Mouse (Mus musculus) gastrocnemius, postnatal 25 days (tissue): ENCODE data around the gene Pcsk4. TPM values are rescaled to one million over a fixed set of nuclear protein-coding genes. Genes with fewer than 3 reads are reported as not detected.
"Not testable (repeated sequence)": the region's sequence is repeated elsewhere in the genome, so short reads cannot be mapped to it uniquely, and the experiment has no call there.

Source experiments
- DNase-seq: peaks from one replicate; pipeline ENCODE4 v3.0.0; 2022
- total RNA-seq, 2 experiments: library from RNA; stranded (reverse); gene quantifications; 1 replicate in 1 of 2; 2 replicates in 1 of 2; pipeline ENCODE4 v1.2.3; 2021

Pcsk4 gene
- total RNA-seq, 2 experiments from 2014 or later: 0.84 to 1.1 TPM

DNA sequence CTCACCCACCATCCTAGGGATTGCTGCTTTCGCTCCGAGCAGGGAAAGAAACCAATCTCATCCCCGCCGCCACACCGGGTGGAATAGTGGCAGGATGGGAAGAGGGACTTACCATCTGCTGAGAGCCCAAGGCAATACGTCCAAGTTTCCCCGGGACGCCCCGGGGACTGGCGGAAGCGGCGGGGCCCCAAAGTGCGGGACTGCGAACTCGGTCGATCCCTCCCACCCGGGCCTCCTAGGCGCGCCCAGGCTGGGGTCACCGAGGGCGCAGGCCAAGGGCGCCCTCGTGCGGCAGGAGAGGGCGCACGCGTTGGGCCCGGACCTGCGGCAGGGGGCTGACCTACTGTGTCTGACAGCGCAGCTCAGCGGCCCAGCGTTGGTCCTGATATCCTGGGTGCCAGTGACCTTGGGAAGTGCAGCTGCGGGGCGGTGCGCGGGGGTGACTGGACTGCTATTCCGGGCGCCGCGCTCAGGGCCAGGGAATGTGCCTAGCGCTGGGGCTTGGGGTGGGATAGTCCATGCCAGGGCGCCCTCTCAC, 19.0 kb upstream of the Pcsk4 start, which contains the start of gene Adamtsl5:
Gene Adamtsl5 (minus strand): TSS at position 169 of the 538 bp plus-strand sequence.
- peak; percentile 78 for DNase-seq

- DNase-seq: no peak
Observed at GRCm38 (mm10) chr10:80347514-80347967, 18.2 kb upstream of the Pcsk4 start.

DNA sequence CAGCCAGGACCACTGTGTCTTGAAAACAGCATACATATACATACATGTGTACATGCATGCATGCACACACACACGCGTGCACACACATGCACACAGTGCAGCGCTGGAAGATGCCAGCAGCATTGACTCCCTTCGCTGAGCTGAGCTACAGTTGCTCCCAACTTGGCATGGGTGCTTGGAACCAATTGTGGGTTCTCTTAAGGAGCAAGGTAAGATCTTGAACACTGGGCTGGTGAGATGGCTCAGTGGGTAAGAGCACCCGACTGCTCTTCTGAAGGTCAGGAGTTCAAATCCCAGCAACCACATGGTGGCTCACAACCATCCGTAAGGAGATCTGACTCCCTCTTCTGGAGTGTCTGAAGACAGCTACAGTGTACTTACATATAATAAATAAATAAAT, 16.6 kb upstream of the Pcsk4 start:
- not testable (repeated sequence) for DNase-seq

- DNase-seq: no peak
Observed at GRCm38 (mm10) chr10:80345122-80345521, 15.8 kb upstream of the Pcsk4 start.

DNA sequence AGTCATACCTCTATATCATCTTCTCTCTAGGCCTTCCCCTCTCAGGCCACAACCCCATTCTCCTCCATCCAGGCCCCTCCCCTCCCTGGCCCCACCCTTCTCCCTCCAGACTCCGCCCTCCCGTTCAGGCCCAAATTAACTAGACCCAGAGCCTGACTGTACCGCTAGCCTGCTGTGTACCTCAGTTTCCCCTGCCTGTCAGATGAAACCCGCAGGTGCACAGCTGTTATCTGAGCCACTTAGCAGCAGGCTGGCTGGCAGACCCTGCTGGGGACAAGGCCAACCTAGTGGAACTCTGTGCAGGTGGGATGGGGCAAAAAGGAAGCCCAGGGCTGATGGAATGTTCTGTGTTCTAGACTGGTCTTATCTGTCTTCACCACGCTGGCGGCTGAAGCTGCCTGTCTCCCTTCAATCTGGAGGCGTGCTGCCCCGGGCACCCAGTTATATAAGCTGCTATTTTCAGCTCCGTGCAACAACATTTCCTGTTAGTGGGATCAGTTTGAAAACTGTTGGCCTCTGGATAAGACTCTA, 14.9 kb upstream of the Pcsk4 start:
- DNase-seq: peak; percentile 57

DNA sequence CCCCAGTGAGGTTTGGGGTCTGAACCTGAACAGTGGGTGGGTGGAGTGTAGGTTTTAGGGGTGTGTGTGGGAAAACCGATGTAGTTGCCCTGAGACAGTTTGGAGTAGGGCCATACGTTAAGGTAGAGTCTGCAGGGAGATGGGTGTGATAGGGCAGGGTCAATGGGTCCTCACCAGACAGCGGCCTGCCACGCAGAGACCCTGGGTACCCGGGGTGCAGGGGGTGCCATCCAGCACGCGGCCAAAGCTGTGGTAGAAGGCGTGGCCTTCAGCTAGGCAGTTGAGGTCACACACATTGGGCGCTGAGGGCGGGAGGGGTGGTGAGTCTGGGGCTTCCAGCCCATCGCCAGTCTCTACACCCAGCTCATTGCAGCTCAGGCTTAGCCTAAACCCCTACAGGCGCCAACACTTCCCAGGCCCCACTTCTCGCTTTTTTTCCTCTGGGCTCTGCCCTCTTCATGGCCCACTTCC, 14.2 kb upstream of the Pcsk4 start:
- no peak for DNase-seq

- DNase-seq: no peak
Observed at GRCm38 (mm10) chr10:80342749-80343424, 13.6 kb upstream of the Pcsk4 start.

DNA sequence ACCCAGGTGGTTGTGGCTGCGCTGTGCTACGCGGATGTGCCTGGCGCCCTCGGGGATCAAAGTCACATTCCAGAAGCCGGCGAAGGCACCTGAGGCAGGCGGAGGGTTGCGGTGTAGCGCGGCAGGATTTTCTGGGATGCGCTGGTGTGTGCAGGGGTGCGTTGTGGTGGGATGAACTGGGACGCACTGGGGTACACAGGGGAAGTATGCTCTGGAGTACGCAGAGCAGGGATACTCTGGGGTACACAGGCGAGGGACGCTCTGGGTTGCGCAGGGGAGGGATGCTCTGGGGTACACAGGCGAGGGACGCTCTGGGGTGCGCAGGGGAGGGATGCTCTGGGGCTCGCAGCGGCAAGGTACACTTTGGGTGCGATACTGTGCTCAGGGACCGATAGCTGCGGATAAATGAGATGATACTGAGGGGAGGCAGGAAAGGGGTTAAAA, 13.0 kb upstream of the Pcsk4 start:
- DNase-seq: no peak

DNA sequence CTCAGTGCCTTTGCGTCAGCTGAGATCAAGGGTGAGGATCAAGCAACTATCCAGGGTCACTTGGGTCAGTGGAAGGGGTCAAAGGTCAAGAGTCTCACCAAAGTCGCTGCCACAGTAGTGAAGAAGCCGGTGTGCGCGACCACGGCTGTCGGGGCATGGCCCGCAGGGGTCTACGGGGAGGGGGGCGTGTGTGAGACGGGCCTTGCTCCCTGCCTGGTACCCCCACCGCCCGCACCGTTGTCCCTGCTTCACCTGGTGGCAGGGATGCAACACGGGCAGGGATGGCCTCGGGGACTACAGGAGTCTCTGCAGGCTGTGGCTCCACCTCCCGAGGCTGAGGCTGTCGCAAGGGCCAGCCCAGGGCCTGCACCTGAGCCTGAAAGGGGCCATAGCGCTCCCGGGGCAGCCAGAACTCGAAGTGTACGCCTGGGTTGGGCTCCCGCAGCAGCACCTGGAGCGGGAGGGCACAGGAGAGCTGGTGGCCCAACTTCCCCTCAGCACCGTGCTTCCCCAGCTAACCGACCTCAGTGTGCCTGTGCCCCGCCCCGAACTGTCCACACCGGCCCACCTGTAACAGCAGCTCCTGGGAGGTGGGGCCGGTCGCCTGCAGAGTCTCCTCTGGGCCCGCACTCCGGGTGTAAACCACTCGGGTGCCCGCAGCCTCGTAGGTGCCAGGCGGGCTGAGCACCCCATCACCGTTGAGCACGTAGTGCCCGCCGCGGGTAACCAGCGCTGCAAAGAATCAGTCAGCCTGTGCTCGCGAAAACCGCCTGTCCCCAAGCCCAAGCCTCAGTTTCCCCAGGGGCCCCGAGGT, 12.4 kb upstream of the Pcsk4 start:
- DNase-seq: no peak

DNA sequence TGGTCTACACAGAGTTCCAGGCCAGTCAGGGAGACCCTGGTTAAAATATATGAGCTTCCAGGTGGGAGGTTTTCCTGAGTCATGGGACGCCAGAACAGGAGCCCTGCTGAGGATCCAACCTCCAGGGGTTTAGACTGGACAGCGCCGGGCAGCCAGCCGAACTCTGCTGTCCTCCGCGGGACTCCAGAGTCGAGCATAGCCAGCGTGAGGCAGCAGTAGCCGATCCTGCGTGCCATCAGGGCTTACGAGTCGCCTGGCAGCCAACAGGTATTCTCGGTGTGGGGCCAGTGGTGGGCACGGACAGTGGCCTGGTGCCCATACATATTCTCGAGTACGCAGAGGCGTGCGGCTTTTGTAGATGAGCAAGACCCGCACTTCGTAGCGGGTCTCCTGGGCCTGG, 11.7 kb upstream of the Pcsk4 start:
- no peak for DNase-seq

DNA sequence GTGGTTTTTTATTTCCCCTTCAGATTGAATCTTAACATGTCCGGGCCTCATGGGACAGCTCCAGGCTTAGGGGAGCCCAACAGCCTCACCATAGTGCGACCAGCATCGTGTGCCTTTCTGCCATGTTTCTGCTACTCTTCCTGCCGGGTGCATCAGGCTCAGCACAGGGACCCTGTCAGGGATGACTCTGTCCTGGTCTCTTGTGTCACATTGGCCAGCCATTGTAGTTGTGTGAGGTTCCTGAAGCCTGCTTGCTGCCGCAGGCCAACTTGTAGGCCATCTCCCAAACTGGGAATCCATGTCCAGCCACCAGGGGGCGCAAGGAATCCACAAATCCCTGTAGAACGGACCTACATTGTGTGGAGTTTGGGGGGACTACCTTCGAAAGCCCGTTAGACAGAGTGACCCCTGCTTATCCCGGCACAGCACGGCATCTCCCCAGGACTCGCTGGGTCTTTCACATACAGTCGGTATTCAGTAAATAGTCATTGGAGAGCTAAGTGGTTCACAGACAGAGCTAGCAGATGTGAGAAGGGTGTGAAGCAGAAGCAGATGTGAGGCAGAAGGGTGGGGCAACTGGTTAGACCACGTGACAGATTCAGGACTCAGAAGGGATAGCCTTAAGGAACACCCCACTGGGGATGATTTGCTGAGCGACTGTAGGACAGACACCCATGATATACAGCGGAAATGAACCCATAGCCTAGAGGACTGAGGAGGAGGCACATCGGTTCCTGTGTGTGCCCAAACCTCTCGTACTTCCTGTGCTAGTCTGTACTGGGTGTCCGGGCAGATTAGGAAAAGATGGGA, 10.8 kb upstream of the Pcsk4 start:
- peak; percentile 67 for DNase-seq

DNA sequence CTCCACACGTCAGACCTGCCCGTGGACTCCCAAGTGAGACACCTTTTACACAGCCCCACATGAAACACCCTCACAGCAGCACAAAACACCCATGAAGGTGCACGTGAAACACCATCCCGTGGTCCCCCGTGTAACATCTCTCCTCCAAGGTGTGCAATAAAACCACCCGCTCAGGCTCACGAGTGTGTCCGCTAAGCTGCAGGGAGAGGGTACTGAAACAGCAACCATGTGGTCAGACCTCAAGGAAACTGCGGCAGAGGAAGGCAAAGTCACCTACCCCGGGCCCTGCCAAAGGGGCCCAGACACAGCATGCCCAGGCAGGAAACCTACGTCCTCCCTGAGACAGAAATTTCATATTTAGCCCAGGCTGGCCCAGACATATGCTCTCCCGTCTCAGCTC, 7.0 kb upstream of the Pcsk4 start:
- DNase-seq: no peak

- DNase-seq: no peak
Observed at GRCm38 (mm10) chr10:80332525-80332989, 3.3 kb upstream of the Pcsk4 start.

GRCm38 (mm10) chr10:80331636-80332524, 2.6 kb upstream of the Pcsk4 start:
- DNase-seq: no peak

DNA sequence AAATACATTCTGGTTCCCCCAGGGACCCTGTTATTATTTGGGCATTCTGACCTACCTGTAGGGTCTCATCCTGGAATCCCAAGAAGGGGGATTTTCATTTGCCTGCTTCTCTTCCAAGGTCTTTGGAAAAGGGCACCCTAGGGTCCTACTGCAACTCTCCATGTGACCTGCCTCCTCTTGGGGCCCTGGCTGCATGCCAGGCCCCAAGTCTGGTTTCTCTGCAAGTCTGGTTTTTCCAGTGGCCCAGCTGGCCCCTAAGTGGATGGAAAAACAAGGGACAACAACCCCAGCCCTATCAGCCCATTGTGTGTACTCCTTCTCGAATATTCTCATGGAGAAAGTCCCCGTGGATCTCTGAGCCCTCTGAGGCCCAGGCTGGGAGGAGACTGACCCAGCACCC, 1.6 kb upstream of the Pcsk4 start:
- DNase-seq: no peak

GRCm38 (mm10) chr10:80330084-80330483, 786 bp upstream of the Pcsk4 start:
- no peak for DNase-seq

GRCm38 (mm10) chr10:80325045-80325444, 4.3 kb downstream of the Pcsk4 start:
- no peak for DNase-seq

DNA sequence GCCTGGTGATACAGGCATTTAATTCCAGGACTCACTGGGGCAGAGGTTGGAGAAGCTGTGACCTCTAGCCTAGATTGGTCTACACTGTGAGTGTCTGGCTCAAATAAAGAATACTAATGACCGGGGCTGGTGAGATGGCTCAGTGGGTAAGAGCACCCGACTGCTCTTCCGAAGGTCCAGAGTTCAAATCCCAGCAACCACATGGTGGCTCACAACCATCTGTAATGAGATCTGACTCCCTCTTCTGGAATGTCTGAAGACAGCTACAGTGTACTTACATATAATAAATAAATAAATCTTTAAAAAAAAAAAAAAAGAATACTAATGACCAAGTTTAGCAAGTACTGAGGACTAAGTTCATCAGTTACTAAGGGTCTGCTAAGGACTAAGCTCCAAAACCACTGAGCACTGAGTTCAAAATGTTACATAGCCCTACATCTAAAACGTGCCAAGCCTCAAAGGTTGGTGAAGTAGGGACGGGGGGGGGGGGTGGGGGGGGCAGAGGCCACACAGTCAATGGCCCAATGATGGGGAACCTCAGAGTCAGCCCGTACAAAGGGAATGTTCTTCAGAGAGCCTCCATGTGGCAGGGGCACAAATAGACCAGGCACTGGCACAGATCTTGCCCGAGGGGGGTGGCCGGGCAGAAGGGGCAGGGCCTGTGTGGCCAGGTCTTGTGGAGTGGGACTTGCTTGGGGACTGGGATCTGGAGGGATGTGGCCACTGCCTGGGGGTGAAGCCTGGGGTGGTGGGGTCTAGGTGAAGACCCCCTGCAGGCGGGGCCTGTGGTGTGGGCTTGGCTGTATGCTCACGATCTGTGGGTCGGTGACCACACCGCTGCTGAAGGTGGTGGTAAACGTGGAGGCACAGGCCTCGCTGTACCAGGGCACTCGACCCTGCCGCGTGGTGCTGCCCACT, 4.9 kb downstream of the Pcsk4 start:
- DNase-seq: no peak
